Mouse (Mus musculus): Measurements from ENCODE around the gene Runx3.

Runx3 gene

GRCm38 (mm10) chr4:135148660-135149059 lies 28.2 kb downstream of the Runx3 start:
- in situ Hi-C loops (cut with MboI; ENCODE audit: unreplicated experiment in 2 of 2), result loop anchor here in 1 of 2 experiments (5.0 kb wide), 1 partner anchor 81 kb away; no protein-coding TSS in a partner anchor

- in situ Hi-C loops (cut with MboI; ENCODE audit: unreplicated experiment in 2 of 2), result loop anchor here (5.0 to 10.0 kb wide), 4 partner anchors 57 to 203 kb away; no protein-coding TSS in a partner anchor
Measured at GRCm38 (mm10) chr4:135150031-135150801, 29.8 kb downstream of the Runx3 start.

- in situ Hi-C loops (cut with MboI; ENCODE audit: unreplicated experiment in 2 of 2), result loop anchor here (5.0 to 10.0 kb wide), 4 partner anchors 56 to 204 kb away; no protein-coding TSS in a partner anchor
Measured at GRCm38 (mm10) chr4:135151111-135151987, 30.9 kb downstream of the Runx3 start.

GRCm38 (mm10) chr4:135151988-135152594 lies 31.6 kb downstream of the Runx3 start:
- in situ Hi-C loops (cut with MboI; ENCODE audit: unreplicated experiment in 2 of 2), result loop anchor here (5.0 to 10.0 kb wide), 4 partner anchors 55 to 205 kb away; no protein-coding TSS in a partner anchor

DNA sequence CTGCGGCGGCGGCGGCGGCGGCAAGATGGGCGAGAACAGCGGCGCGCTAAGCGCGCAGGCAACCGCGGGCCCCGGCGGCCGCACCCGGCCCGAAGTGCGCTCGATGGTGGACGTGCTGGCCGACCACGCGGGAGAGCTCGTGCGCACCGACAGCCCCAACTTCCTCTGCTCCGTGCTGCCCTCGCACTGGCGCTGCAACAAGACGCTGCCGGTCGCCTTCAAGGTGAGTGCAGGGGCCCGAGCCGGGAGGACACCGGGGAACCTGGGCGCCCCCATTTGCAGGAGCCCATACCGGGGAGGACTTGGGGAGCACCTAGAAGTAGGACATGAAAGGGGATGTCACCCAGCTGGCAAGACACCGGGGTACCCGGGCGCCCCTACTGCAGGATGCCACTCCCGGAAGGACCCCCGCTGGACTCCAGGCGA lies 32.4 kb downstream of the Runx3 start:
- in situ Hi-C loops (cut with MboI; ENCODE audit: unreplicated experiment in 2 of 2), result loop anchor here (5.0 to 10.0 kb wide), 4 partner anchors 54 to 206 kb away; no protein-coding TSS in a partner anchor

DNA sequence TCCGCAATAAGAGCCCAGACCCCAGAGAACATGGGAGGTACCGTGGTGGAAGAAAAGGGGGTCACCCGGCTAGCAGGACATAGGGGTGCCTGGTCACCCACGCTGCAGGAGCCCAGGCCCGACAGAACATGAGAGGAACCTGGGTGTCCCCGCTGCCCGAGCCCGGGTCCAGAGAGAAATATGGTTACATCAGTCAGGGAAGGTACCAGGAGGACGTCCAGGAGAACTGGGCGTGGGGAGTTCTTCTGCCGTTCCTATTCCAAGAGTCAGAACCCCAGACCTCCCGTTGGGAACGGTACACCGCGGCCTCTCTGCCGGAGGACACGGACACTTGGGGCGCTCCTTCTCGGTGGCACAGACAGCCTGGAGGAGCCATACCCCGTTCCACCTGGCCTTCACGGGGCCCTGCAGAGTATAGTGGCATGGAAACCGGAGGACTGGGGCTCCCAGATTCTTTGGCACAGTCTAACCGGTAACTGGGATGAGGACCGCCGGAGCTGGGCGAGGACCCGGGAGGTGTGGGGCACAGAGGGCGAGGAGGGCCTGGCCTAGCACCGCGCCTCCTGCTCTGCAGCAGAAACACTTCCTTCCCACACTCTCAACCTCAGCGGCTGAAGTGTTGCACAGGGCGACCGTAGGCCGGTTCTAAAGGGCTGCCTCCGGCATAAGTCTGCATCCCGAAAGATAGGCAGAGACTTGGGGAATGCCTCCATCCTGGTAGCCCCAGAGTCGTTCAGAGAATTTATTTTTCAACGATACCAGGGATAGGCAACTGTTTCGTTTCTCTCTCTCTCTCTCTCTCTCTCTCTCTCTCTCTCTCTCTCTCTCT lies 33.0 kb downstream of the Runx3 start:
- in situ Hi-C loops (cut with MboI; ENCODE audit: unreplicated experiment in 2 of 2), result loop anchor here (5.0 to 10.0 kb wide), 4 partner anchors 54 to 206 kb away; no protein-coding TSS in a partner anchor

DNA sequence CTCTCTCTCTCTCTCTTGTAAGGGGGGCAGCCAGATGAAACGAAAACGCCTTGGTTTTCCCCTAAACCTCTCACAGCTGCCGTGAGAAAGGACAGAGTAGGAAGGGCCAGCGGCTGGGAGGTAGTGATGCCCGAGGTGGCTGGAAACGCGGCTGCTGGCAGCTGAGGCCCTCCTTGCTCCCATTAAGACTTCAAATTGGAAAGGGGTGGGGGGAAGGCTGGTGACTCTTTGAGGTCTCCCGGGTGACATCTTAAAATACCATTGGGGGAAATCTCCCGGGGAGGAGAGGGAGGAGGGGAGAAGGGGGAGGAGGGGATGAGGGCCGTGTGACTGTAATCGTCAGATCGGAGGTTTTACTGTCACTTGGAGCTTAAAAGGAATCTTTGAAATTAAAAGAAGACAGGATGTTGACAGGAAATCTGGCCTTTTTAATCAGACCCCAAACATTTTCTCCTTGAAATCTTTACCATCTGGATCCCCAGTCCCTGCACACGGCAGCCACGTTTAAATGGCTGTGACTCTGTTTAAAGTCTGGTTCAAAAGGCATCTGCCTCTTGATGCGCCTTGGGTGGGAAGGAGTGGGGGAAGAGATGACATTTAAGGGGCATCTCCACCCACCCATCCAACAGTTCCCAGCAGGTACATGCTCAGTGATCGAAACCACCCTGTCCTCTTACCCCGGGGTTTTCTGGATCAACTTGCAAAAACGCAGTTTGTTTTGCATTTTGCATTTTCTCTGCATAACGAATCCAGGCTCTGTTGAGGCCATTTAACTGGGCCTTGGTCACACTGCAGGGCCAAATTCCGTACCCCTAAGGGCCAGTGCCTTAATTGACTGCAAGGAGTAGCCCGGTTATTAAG lies 33.9 kb downstream of the Runx3 start:
- in situ Hi-C loops (cut with MboI; ENCODE audit: unreplicated experiment in 2 of 2), result loop anchor here (5.0 to 10.0 kb wide), 4 partner anchors 53 to 207 kb away; no protein-coding TSS in a partner anchor

- in situ Hi-C loops (cut with MboI; ENCODE audit: unreplicated experiment in 2 of 2), result loop anchor here in 1 of 2 experiments (10.0 kb wide), 1 partner anchor 160 kb away; no protein-coding TSS in a partner anchor
Measured at GRCm38 (mm10) chr4:135155106-135155800, 34.8 kb downstream of the Runx3 start.

- in situ Hi-C loops (cut with MboI; ENCODE audit: unreplicated experiment in 2 of 2), result loop anchor here in 1 of 2 experiments (10.0 kb wide), 1 partner anchor 159 kb away; no protein-coding TSS in a partner anchor
Measured at GRCm38 (mm10) chr4:135155805-135156469, 35.5 kb downstream of the Runx3 start.

DNA sequence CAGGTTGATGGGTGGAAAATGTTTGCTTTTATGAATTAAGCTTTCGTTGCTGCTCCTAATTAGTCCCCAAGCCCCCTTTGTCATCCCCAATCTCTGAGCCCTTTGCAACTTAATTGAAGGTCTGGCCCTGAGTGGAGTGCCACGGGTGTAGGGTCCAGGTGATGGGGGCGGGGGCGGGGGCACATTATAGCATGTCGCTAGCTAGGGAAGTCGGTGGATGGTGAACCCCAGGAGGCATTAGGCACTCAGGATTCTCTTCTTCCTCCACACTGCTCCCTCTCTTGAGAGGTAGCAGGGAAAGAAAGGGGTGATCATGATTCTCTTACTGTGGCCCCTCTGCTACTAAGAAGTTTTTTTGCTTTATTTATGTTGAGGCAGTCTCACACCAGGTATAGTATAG lies 36.1 kb downstream of the Runx3 start:
- in situ Hi-C loops (cut with MboI; ENCODE audit: unreplicated experiment in 2 of 2), result loop anchor here in 1 of 2 experiments (10.0 kb wide), 1 partner anchor 158 kb away; no protein-coding TSS in a partner anchor

DNA sequence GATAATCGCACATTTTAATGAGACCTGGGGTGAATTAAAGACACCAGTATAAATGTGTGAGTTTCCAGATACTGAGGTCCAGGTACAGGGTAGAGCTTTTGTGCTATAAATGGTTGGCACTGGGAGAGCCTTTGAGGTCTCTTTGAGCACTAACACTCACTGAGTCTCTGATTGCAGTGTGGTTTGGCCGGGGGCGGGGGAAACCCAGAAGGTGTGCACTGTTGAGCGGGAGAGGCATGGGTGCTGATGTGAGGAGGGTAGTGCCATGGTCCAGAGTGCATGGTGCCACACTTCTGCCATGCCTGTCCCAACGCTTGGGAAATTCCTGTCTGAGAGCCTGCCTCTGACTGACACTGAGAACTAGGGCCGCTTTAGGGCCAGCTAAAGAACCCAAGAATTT lies 36.9 kb downstream of the Runx3 start:
- in situ Hi-C loops (cut with MboI; ENCODE audit: unreplicated experiment in 2 of 2), result loop anchor here in 1 of 2 experiments (10.0 kb wide), 1 partner anchor 157 kb away; no protein-coding TSS in a partner anchor

GRCm38 (mm10) chr4:135158724-135159409 lies 38.4 kb downstream of the Runx3 start:
- in situ Hi-C loops (cut with MboI; ENCODE audit: unreplicated experiment in 2 of 2), result loop anchor here in 1 of 2 experiments (10.0 kb wide), 1 partner anchor 156 kb away; no protein-coding TSS in a partner anchor

DNA sequence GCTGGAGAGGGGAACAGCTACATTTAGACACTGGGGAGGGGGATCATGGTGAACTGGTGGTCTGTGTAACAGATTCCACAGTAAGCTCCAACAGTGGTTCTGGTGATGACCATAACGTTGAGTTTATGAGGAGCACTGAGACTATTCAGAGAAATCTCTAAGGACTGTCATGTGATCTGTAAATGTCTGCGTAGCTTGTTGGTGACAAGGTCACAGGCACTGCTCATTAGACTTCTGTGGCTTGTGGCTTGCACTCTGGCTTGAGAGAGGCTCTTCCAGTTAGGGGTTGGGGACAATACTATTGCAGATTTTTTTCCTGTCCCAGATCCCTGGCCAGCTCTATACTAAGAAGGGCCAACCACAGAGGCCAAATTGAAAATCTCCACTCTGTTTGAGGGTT lies 39.2 kb downstream of the Runx3 start:
- in situ Hi-C loops (cut with MboI; ENCODE audit: unreplicated experiment in 2 of 2), result loop anchor here in 1 of 2 experiments (10.0 kb wide), 1 partner anchor 155 kb away; no protein-coding TSS in a partner anchor

DNA sequence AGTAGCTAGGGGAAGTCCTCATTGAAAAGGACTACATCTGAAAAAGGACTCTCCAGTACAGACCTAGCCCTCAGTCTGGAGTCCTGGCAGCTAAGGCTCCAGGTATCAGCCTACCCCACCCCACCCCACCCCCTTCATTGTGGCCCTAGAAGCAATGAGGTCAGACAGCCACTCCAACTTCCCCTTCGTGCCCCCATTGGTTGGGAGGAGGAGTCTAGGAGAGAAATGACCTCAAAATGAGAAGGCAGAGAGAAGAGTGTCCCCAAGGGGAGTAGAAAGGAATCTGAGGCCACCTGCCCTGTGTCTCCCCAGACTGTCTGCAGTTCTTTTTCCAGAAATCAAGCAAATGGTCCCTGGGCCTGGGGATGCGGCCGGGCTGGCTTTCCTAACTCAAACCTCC lies 39.7 kb downstream of the Runx3 start:
- in situ Hi-C loops (cut with MboI; ENCODE audit: unreplicated experiment in 2 of 2), result no loop called here

DNA sequence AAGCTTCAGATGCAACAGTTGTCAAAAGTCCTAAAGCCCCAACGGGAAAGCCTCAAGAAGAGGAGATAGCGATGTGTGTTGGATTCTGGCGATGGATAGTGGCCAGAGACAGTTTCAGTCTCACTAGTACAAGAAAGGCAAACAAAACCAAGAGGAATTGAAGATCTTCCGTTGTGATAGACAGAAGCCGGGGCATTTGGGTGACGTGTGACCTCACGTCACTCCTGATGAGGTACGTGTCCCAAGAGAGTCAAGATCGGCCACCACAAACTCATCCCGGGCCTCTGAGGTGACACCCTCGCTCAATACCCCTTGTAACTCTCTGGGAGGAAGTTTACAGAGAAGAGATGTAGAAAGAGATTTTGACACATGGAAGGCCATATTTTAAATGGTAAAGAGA lies 41.0 kb downstream of the Runx3 start:
- in situ Hi-C loops (cut with MboI; ENCODE audit: unreplicated experiment in 2 of 2), result no loop called here

GRCm38 (mm10) chr4:135165761-135166160 lies 45.3 kb downstream of the Runx3 start:
- in situ Hi-C loops (cut with MboI; ENCODE audit: unreplicated experiment in 2 of 2), result no loop called here

All from v-Abl transformed pro-B cells (cell line).